Mouse (Mus musculus) kidney, adult 2 months (tissue): Measurements from ENCODE around the gene Kif16b. TPM values are rescaled to one million over a fixed set of nuclear protein-coding genes. Genes with fewer than 3 reads are reported as not detected.
"Not testable (repeated sequence)": the region's sequence is repeated elsewhere in the genome, so short reads cannot be mapped to it uniquely, and the experiment has no call there.

ENCODE experiments used
- DNase-seq: peaks from one replicate; pipeline ENCODE4 v3.0.0; 2021
- H3K27ac ChIP-seq: fragments of 200-500 bp; 2 replicates; pipeline ENCODE4 v1.5.1; 2012; ENCODE audit warnings: low read depth, low read length, control low read depth, inconsistent platforms; ENCODE audit not compliant: insufficient read depth
- H3K27me3 ChIP-seq: fragments of 200-500 bp; replicated peaks from 2 replicates; pipeline ENCODE4 v1.6.1; 2012; ENCODE audit warnings: mild to moderate bottlenecking, moderate library complexity, low read length, inconsistent platforms; ENCODE audit not compliant: control insufficient read depth, insufficient read depth
- H3K36me3 ChIP-seq: fragments of 200-500 bp; 2 replicates; pipeline ENCODE4 v1.6.1; 2012; ENCODE audit warnings: mild to moderate bottlenecking, moderate library complexity, low read length, inconsistent platforms; ENCODE audit not compliant: control insufficient read depth, insufficient read depth
- H3K4me1 ChIP-seq: fragments of 200-500 bp; 2 replicates; pipeline ENCODE4 v1.6.1; 2011; ENCODE audit warnings: low read length; ENCODE audit not compliant: control insufficient read depth, insufficient read depth
- H3K4me3 ChIP-seq: fragments of 200-500 bp; 2 replicates; pipeline ENCODE4 v1.5.1; 2011; ENCODE audit warnings: mild to moderate bottlenecking, low read depth, low read length, control low read depth; ENCODE audit not compliant: insufficient read depth
- CTCF ChIP-seq: fragments of 200-500 bp; conservative IDR thresholded peaks from 2 replicates; pipeline ENCODE4 v1.5.1; 2011; ENCODE audit warnings: low read depth, mild to moderate bottlenecking, control low read depth, low read length, moderate library complexity, mixed read lengths; ENCODE audit not compliant: insufficient read depth, insufficient read length
- POLR2A ChIP-seq: fragments of 200-500 bp; IDR thresholded peaks from one replicate; pipeline ENCODE4 v1.6.1; 2011; ENCODE audit warnings: low read depth, low read length, control low read depth
- whole genome bisulfite sequencing: fragments of 180-500 bp; shearing (Covaris S2); methylation state at CpG from one replicate; pipeline ENCODE4 v1.1.7; 2018; 5-methylcytosine and 5-hydroxymethylcytosine counted together
- polyA plus RNA-seq: library from polyadenylated mRNA; depleted of rRNA; stranded (reverse); fragments of >200 nt; gene quantifications from 2 replicates; pipeline ENCODE4 v1.2.3, GENCODE M21; 2012; rRNA removed

Gene Kif16b
- polyA plus RNA-seq, 1 experiment: 25.9 TPM

GRCm38 (mm10) chr2:142589403-142590283 is 311.7 kb downstream of the Kif16b start:
- 55% methylated on average over 14 of the region's 14 CpGs for WGBS
- no peak overlapping the region for H3K27ac ChIP-seq
- DNase-seq: no peak
- no peaks in the 10 kb centered on the region for H3K27me3 ChIP-seq
- no peaks in the 10 kb centered on the region for H3K4me1 ChIP-seq
- H3K4me3 ChIP-seq: no peak overlapping the region
- TF ChIP-seq POLR2A (no peak), CTCF (no peak)
- H3K36me3 ChIP-seq: no peaks in the 10 kb centered on the region

GRCm38 (mm10) chr2:142585845-142586244 is 315.5 kb downstream of the Kif16b start:
- Histone ChIP-seq H3K4me3 (no peak overlapping the region), H3K27me3 (no peaks in the 10 kb centered on the region), H3K36me3 (no peaks in the 10 kb centered on the region), H3K27ac (no peak overlapping the region), H3K4me1 (no peaks in the 10 kb centered on the region)
- WGBS: 71% methylated on average over 5 of the region's 5 CpGs
- no peak for DNase-seq
- TF ChIP-seq POLR2A (no peak), CTCF (no peak)

GRCm38 (mm10) chr2:142584851-142585737 is 316.2 kb downstream of the Kif16b start:
- DNase-seq: peak; percentile 27
- Histone ChIP-seq H3K4me1 (no peaks in the 10 kb centered on the region), H3K4me3 (no peak overlapping the region), H3K27ac (no peak overlapping the region), H3K36me3 (no peaks in the 10 kb centered on the region), H3K27me3 (no peaks in the 10 kb centered on the region)
- WGBS: 47% methylated on average over 11 of the region's 11 CpGs
- TF ChIP-seq POLR2A (no peak), CTCF (no peak)

GRCm38 (mm10) chr2:142580449-142580848 is 320.9 kb downstream of the Kif16b start:
- H3K27me3 ChIP-seq: no peaks in the 10 kb centered on the region
- no peak for DNase-seq
- H3K36me3 ChIP-seq: no peaks in the 10 kb centered on the region
- no peak overlapping the region for H3K27ac ChIP-seq
- H3K4me3 ChIP-seq: no peak overlapping the region
- TF ChIP-seq POLR2A (no peak), CTCF (no peak)
- H3K4me1 ChIP-seq: no peaks in the 10 kb centered on the region

- not testable (repeated sequence) for H3K4me1 ChIP-seq, H3K27ac ChIP-seq, H3K4me3 ChIP-seq, H3K36me3 ChIP-seq, H3K27me3 ChIP-seq, DNase-seq
- WGBS: 80% methylated on average over 9 of the region's 9 CpGs
Observed at GRCm38 (mm10) chr2:142577414-142577813, 323.9 kb downstream of the Kif16b start.

- H3K4me1 ChIP-seq: no peaks in the 10 kb centered on the region
- TF ChIP-seq POLR2A: no peak
- TF ChIP-seq CTCF: no peak
- no peak overlapping the region for H3K27ac ChIP-seq
- no peaks in the 10 kb centered on the region for H3K27me3 ChIP-seq
- H3K36me3 ChIP-seq: no peaks in the 10 kb centered on the region
- DNase-seq: no peak
- no peak overlapping the region for H3K4me3 ChIP-seq
- WGBS: 76% methylated on average over 8 of the region's 8 CpGs
Observed at GRCm38 (mm10) chr2:142569771-142570170, 331.6 kb downstream of the Kif16b start.

Other genes starting within 250 kb of the Kif16b start
- gene Snrpb2, start 161.5 kb upstream of the Kif16b start, polyA plus RNA-seq: 3.4 and 5.3 TPM in 2 replicates
- not detected in 2 replicates for gene Otor, start 176.9 kb upstream of the Kif16b start, polyA plus RNA-seq